Mouse (Mus musculus) retina, adult 2 months (tissue): Measurements from ENCODE around the gene Medag.
A peak's percentile ranks its signal among the peaks of the same experiment; 100 is the strongest.

Experiments
- DNase-seq: peaks from one replicate; pipeline ENCODE4 v3.0.0-alpha.2; 2012; ENCODE audit warnings: low read depth, low spot score

Gene Medag

DNA sequence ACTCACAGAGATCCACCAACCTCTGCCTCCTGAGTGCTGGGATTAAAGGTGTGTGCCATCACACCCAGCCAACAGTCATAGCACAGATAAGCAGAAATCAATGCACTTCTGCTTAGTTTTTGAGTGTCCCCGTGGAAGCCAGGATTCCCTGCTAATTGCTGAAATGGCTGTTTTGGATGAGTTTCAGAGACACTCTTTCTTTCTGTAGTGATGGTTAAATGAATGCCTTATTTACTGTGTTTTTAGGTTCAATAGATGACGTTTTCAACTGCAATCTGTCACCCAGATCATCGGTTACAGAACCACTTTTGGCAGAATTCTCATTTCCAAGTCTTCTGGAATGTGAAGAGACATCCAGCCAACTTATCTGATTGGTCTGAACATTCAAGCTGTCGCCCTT is 18.0 kb downstream of the Medag start:
- DNase-seq, result no peak

DNA sequence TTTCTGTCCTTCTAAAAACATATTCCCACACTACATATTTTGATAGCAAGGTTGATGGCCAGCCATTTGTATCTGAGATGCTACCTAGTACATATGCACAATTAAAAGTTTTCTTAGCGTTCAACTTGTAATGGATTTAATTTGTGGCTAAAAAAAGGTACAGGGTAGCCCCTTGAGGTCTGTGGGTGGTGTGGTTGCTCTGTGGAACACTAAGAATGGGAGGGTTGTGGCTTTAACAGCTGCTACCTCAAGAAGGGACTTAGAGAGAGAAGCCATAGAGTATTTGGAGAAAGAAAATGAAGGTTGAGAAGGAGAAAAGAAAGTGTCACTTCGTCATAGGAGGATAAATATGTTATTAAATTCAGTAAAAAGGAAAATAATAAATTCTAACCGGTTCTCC is 19.4 kb downstream of the Medag start:
- no peak for DNase-seq

DNA sequence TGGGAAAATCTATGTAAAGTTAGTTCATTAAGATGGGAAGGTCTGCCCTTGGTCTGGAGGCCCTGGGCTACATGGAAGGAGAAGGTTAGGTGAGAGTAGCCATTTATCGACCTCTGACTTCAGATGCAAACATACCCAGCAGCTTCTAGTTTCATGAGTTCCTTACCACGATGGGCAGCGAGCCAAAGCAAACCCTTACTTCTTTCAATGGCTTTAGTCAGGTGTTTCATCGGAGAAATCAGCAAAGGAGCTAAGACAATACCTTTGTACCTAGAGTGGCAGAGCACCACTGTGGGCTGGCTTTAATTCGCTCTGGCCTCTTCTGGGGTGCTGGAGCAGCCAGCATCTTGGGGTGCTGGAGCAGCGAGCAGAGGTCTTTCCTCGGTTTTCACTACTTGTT is 22.1 kb downstream of the Medag start:
- DNase-seq, result no peak

DNA sequence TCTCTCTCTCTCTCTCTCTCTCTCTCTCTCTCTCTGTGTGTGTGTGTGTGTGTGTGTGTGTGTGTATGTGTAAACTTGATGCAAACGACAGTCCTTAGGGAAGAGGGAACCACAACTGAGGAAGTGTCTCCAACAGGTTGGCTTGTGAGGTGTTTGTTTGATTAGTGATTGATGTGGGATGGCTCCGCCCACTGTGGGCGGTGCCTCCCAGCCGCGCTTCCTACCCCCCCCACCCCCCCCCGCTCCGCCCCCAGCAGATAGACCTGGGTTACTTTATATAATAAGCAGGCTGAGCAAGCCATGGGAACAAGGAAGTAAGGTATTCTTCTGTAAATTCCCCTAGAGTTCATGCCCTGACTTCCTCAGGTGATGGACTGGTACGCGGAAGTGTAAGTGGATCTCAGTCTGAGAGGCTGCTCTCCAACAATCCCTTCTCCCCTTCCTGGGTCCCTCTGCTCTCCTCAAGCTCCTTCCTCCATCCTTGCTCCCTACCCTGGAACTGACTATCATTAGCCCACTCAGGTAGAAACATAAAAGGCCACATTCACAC is 22.7 kb downstream of the Medag start:
- no peak for DNase-seq

DNA sequence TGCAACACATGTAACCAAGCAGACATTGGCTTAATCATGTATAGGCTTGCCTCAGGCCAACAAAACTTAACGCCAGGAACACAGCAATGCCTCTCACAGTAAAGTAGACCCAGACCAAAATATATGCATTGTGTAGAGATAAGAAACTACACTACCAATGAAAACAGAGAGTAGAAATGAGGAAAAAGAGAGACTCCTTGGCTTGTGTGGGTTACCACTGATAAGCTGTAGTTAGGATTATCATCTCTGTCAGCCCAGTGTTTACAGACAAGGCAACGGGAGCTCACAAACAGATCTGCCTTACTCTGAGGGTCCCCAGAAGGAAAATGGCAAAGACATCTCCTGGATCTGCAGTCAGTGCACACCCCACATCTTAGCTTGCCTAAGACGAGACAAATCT is 25.0 kb downstream of the Medag start:
- DNase-seq, result no peak

DNA sequence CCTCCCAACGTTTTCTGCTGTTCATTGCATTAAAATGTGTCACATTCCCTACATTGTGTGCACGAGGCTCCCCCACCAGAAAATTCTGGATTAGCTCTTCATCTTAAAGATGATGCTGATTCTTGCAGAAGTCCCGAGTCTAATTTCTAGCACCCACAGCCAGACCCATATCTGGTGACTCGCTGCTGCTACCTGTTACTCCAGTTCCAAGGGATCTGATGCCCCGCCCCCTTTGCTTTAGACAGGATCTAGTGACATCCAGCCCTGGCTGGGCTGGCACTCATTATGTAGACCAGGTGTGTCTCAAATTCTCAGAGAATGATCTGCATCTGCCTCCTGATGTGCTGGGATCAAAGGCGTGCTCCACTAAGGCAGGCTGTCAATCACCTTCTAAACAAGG is 25.6 kb downstream of the Medag start:
- no peak for DNase-seq

DNA sequence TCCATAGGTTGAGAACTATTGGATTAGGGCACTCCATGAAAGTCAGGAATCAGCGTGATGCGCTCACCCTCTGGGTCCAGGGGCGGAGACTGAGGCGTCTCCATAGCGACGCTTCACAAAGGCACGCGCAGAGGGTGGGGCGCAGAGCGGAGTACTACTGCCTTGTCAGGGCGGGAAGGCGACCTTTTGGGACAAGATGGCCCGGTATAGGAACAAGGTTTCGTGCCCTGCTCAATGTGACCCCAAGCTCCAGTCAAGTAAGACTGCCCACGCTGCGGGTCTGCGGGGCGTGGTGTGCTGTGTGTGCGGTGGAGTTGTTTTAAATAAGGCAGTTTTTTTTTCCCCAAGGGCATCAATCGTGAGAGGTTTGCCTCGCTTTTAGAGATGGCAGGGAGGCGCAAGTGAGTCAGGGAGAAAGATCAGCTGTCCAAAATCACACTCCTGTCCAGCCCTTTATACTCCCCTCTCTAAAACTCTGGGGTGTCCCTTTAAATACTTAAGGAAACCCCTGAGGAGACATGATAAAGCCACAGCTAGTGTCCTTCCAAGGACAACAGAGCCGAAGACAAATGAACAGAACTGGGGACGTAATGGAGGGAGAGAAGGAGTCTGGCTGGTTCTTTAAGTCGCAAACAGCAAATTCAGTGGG is 28.1 kb downstream of the Medag start, which contains the start of gene Tex26:
TSS of gene Tex26 (plus strand) at position 130 of the 649 bp plus-strand sequence.
- no peak for DNase-seq

DNA sequence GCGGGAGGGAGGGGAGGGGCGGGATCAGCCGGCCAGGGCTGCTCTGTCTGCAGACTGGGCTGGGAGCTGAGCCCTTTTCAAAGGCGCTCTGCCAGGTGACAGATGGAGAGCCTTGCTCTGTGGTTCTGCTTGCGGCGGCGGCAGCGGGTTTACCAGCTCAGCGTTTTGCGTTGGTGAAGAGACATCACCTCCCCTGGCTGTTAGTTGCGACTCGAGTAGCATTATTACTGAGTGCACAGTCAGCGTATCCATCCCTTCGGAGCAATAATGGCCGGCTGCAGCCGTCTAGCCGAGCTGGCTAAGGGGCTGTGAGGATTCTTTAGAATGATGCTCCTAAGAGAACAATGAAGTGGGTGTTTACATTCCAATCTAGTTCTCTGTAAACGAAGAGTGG is 28.6 kb downstream of the Medag start:
- DNase-seq, result peak; percentile 20

DNA sequence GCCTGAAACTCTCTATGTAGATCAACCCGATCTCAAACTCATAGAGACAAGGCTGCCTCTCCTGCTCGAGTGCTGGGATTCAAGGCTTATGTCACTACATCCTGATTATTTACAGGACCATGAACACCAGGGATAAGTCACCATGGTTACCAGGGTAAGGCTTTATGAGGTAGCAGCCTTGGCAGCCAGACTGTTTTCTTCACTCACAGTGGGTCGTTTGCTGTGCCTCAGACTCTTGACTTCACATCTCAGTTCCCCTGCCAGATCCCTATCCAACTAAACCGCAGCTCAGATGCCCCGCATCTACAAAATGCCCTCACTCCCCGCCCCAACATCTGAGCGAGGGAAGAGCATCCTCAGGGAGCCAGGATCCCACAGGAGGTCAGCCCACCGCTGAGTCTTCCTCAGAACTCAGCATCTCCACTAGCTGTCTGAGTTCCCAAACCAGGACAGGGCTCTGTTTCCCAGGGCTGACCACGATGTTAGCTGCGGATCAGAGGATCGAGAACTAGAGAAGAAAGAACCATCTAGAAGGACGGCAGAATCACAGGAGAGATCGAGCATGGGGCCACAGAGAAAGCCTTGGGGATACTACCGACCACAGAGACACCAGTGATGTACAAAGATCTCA is 30.2 kb downstream of the Medag start:
- no peak for DNase-seq

DNA sequence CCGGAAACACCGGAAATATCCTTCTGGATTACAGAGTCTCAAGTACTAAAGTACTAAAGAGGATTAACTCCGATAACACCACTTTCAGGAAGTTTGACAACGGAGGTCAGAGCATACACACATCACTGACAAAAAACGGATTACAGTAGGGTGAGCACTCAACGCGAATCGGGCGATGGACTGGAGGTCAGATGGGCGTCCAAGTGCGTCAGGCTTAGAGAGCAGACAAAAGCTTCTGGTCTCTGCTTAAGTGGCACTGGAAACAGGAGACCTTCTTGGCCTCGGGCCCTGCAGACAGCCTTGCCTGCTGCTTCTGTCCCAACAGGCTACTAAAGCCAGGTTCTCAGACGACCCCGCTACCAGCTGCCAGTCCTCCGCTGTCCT is 30.7 kb downstream of the Medag start:
- no peak for DNase-seq

DNA sequence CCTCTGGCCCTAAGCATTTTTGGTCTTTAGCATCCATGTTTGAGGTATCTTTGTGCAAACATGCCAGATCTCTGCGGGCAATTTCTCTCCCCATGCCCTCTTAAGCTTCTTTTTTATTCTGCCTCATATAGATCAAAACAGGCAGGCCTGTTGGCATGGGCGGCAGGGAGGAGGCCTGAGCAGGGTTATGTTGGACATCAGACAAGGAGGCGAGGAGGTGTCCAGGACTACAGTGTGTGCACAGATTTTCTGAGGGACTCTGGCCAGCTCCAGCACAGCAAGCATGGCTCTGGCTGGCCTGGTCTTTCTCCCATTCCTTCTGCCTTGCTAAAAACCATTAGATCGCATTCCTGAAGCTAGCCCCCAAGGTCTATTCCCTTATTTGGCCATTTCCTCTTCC is 32.9 kb downstream of the Medag start:
- no peak for DNase-seq

DNA sequence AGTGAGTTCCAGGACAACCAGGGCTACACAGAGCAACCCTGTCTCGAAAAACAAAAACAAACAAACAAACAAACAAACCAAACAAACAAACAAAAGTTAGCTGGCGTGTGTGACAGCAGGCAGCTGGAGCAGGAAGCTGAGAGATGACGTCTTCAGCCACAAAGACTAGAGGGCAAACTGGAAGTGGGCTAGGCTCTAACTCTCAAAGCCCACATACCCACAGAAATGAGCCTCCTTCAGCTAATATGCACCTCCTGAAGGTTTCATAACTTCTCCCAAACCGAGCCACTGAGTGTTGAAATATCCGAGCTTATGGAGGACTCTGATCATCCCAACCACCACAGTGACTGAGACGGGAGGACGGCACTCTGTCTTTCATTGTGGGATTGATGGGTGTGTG is 34.9 kb downstream of the Medag start:
- DNase-seq, result no peak

DNA sequence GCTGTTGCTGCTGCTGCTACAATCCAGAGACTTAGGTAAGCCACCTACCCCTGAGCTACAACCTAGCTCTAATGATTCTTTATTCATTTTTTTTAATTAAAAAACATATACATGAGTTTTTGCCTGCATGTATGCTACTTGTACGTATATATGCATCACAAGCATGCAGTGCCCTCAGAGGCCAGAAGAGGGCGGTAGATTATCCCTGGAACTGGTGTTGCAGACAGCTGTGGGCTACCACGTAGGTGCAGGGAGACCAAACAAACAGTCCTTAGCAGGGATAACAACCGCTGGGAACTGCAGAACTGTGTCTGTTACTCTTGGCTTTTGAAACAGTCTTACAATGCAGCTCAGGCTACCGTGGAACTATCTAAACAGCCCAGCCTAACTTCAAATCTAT is 36.2 kb downstream of the Medag start:
- DNase-seq, result no peak

DNA sequence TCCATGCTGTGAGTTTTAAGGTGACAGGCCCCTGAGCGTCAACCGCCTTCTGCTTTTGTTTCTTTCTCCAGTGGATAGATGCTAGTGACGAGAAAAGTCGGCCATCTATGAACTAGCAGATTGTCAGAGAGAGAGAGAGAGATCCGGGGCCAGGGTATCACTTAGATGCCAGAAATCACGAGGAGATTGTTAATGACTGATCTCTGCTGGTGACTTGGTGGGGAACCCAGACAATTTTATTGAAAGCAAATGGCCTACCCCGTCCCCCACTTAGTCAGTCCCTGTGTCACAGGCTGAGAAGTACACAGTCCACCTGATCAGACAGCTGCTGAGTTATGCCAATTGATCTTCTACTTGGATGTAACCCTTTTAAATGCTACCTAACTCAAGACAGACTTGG is 37.9 kb downstream of the Medag start:
- DNase-seq, result no peak

DNA sequence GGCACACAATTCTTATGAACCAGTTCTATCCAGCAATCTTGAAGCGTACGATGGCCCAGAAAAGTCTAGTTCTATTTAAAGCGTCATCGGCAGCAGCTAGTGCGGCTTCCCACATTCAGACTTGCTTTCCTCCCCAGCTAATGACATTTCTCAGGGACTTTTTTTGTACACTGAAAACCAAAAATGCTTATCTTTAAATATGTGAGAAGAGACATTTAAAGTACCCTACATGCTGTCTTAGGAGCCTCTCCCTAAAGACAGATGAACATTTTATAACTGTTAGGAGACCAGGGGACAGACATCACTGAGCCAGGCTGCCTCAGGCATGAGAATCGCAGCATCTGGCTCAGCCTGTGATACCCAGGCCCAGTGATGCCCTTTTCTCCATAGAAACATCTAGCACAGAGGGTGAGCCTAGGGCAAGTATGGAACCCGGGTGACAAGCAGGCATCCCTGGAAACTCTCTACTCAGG is 39.7 kb downstream of the Medag start:
- DNase-seq, result no peak

DNA sequence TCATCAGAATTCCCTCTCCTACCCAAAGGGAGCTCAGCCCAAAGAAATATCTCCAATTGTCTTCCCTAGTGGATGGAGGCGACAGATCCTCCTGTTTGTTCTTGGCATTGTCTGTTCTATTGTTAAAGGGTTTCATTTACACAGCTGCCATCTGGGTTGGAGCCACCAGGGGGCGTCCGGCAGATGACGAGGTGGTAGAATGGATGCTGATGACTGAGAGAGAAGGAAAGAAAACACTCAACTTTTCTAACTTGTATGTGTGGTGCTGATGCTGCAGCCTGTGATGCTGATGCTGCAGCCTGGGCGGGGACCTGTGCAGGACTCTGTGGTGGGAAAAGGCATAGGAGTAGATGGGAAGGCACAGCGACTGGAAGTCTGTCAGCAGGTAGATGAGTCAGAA is 42.7 kb downstream of the Medag start:
- no peak for DNase-seq

DNA sequence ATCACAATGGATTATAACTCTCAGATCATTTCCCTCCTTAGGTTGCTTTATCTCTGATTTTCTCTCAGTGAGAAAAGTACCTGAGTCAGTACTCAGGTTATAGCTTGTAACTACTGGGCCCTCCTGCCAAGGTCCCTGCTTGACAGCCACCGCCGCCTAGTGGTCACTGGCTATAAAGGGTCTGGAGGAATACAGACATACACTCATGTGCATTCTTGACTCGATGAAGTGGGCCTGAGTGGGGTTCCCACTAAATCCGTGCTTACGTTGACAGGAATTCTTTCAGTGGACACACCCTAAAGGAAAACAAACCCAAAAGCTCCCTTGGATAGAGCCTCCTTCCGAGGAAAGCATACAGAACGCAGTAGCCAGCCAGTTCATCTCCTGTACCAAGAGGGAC is 45.0 kb downstream of the Medag start:
- DNase-seq, result no peak

DNA sequence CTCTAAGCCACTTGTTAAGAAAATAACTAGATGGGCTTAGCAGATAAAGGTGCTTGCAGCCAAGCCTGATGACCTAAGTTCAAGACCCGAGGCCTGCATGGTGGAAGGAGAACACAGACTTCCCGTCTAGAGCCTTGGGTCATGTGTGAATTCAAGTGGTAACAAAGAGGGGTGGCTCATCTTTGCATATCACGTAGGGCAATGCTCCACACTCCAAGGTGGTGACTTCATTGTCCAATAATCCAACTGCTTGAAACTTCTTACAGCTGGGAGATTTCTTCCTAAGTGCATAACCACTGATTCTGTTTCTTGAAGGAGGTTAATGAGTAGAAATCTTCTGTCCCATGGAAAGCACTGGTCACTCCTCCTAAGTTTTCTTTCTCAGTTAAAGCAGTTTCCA is 50.5 kb downstream of the Medag start:
- no peak for DNase-seq

DNA sequence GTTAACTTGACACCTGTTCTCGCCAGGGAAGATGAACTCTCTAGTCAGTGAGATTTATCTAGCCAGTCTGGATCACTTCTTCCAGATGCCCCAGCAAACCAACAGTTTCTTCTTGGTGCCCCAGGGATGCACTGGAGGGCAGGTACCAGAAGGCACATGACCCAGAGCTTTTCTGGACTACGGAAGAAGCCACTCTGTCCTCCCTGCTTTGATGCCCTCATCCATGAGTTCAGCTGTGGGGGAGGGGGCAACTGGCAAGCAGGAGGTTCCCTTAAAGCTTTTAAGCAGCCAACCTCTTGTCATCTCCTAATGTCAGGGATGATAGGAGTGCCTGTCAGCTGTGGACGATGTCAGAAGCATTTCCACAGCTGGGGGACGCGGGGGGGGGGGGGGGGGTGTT is 53.8 kb downstream of the Medag start:
- no peak for DNase-seq

DNA sequence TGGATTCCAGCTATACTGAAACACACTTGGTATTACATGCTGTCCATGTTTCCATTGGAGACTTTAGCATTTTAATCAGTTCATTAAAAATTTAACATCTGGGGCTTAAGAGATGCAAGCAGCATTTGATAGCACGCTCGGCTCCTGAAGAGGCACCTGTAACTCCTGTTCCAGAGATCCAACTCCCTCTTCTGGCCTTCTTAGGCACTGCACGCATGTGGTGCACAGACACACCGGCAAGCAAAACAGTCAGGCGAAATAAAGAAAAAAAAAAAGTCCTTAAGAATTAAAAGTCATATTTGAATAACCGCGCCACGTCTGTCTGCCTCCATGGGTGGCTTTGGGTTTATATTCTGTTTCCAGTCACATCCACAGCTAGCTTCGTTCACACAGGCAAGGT is 62.6 kb downstream of the Medag start:
- DNase-seq, result no peak

DNA sequence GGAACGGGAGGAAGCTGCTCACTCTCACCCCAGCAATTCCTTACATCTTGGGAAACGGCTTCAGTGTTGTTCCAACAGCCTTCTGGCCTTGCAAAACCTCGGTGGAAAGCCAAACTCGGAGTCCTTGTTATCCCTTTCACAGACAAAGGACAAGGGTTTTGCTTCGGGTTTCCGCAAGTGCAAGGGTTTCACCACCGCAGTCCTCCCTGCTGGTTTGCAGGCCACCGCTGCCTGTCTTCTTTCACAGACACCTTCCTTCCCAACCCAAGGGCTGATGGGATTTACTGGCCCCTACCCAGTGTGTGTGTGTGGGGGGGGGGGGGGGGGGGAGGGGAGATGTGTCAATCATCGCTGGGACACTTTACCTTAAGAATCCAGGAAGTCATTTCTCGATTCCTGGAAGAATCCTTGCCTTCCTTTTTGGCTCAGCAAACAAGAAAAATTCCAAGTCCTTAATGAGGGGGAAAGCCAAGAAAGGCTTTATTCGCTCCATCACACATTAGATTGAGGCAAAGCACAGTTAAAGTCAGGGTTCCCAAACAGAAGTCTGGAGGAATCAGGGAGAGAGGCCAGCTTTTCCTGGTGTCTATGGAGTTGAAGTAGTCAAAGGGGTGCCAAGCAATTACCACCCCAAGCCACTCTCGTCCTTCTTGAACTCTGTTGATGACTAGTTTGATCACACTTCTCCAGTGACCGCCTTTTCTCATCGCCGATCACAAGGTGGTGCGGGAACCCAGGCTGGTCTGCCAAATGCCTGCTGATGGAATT is 63.3 kb downstream of the Medag start:
- DNase-seq, result no peak
